Mouse (Mus musculus) G1E (cell line): ENCODE measurements around the gene Ccnt2.

ENCODE experiments used
- CTCF ChIP-seq: IDR thresholded peaks from 2 replicates; pipeline ENCODE4 v1.5.1; 2012; ENCODE audit warnings: low read depth, low read length, inconsistent platforms, mixed read lengths
- TAL1 ChIP-seq: conservative IDR thresholded peaks from 2 replicates; pipeline ENCODE4 v1.6.1; 2012; ENCODE audit warnings: low read depth, low read length, inconsistent platforms, mixed read lengths

- TF ChIP-seq CTCF (no peak), TAL1 (no peak)
These were observed 7.2 kb upstream of the Ccnt2 start for GRCm38 (mm10) chr1:127766741-127767140.
